Mouse (Mus musculus) midbrain, embryonic 10.5 days (tissue): ENCODE results near the gene Zfp950. TPM values are rescaled to one million over a fixed set of nuclear protein-coding genes. Genes with fewer than 3 reads are reported as not detected.

ENCODE experiments used
- DNase-seq: peaks from one replicate; pipeline ENCODE4 v3.0.0-alpha.2; 2017; ENCODE audit warnings: low spot score
- H3K27ac ChIP-seq: fragments of 300-500 bp; sonication (generic); replicated peaks from 2 replicates; pipeline ENCODE4 v1.5.1; 2016; ENCODE audit warnings: mild to moderate bottlenecking
- H3K27me3 ChIP-seq: fragments of 300-500 bp; sonication (generic); 2 replicates; pipeline ENCODE4 v1.6.1; 2016; ENCODE audit warnings: low read depth, mild to moderate bottlenecking; ENCODE audit not compliant: poor library complexity, severe bottlenecking
- H3K36me3 ChIP-seq: fragments of 300-500 bp; sonication (generic); 2 replicates; pipeline ENCODE4 v1.6.1; 2016; ENCODE audit warnings: mild to moderate bottlenecking, moderate library complexity
- H3K4me1 ChIP-seq: fragments of 300-500 bp; sonication (generic); 2 replicates; pipeline ENCODE4 v1.6.1; 2016
- H3K4me3 ChIP-seq: fragments of 300-500 bp; sonication (generic); 2 replicates; pipeline ENCODE4 v1.5.1; 2016; ENCODE audit warnings: mild to moderate bottlenecking, moderate library complexity
- H3K9me3 ChIP-seq: fragments of 300-500 bp; sonication (generic); replicated peaks from 2 replicates; pipeline ENCODE4 v1.6.1; 2016; ENCODE audit warnings: mild to moderate bottlenecking
- WGBS: fragments of 180-500 bp; shearing (Covaris S2); methylation state at CpG from one replicate; pipeline ENCODE4 v1.1.7; 2016; 5-methylcytosine and 5-hydroxymethylcytosine counted together
- polyA plus RNA-seq: library from polyadenylated mRNA; unstranded; fragments of >200 nt; fragmentation: Nextera tagmentation; extraction: Ambion mirVana; gene quantifications from 2 replicates; pipeline ENCODE4 v1.2.1, GENCODE M21; 2016

The Zfp950 gene
- polyA plus RNA-seq, 1 experiment from 2014 or later = 25.2 TPM

- 91% methylated on average over 1 of the region's 1 CpGs for WGBS
- H3K9me3 ChIP-seq = no peaks in the 10 kb centered on the region
- no peak overlapping the region for H3K4me3 ChIP-seq
- no peaks in the 10 kb centered on the region for H3K36me3 ChIP-seq
- DNase-seq = no peak
- no peaks in the 10 kb centered on the region for H3K27me3 ChIP-seq
- no peak overlapping the region for H3K27ac ChIP-seq
- no peaks in the 10 kb centered on the region for H3K4me1 ChIP-seq
Observed at GRCm38 (mm10) chr19:61051151-61051550, 89.5 kb downstream of the Zfp950 start.

DNA sequence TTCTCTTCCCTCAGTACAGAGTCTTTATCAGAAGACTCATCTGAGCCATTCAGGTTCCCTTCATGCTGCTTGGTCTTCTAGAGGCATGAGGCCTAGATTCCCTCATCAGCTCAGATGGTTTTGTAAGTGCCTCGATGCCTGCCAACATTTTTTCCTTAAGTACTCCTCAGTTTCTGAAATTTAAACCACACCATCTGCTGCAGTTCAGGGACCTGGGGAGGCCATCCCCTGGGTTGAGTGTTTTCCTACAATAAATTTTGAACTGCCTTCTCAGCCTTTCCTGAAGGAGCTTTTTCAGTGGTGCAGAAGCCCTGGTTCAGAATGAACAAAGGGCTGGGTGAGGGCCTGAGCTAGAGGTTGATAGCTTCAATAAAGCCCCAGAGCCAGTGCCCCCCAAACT is 91.2 kb downstream of the Zfp950 start:
- no peaks in the 10 kb centered on the region for H3K4me1 ChIP-seq
- no peak for DNase-seq
- no peak overlapping the region for H3K27ac ChIP-seq
- H3K4me3 ChIP-seq = no peak overlapping the region
- no peaks in the 10 kb centered on the region for H3K36me3 ChIP-seq
- no peaks in the 10 kb centered on the region for H3K27me3 ChIP-seq
- no peaks in the 10 kb centered on the region for H3K9me3 ChIP-seq
- WGBS = 97% methylated on average over 1 of the region's 1 CpGs

DNA sequence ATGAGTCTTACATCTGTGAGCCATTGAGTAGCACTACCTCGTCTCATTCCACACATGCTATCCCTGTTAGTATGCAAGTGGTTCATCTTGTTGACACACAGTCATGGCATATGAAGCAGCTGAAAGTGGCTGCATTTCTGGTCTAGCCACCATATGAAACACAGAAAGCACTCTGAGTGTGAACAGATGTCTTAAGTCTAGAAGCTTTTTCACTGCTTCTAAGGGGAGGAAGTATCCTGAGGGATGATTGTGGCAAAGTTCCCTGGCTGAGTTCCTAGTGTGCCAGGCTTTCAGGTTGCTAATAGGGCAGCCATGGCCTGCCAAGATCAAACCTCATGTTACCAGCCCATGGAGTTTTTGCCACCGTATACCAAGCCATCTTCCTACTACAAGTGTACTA is 92.0 kb downstream of the Zfp950 start:
- DNase-seq = no peak
- Histone ChIP-seq H3K9me3 (no peaks in the 10 kb centered on the region), H3K27ac (no peak overlapping the region), H3K4me1 (no peaks in the 10 kb centered on the region), H3K27me3 (no peaks in the 10 kb centered on the region), H3K36me3 (no peaks in the 10 kb centered on the region), H3K4me3 (no peak overlapping the region)
- 88% methylated on average over 2 of the region's 2 CpGs for WGBS

- Histone ChIP-seq H3K27me3 (no peaks in the 10 kb centered on the region), H3K4me1 (no peaks in the 10 kb centered on the region), H3K27ac (no peak overlapping the region)
Observed at GRCm38 (mm10) chr19:61039151-61039550, 101.5 kb downstream of the Zfp950 start.

DNA sequence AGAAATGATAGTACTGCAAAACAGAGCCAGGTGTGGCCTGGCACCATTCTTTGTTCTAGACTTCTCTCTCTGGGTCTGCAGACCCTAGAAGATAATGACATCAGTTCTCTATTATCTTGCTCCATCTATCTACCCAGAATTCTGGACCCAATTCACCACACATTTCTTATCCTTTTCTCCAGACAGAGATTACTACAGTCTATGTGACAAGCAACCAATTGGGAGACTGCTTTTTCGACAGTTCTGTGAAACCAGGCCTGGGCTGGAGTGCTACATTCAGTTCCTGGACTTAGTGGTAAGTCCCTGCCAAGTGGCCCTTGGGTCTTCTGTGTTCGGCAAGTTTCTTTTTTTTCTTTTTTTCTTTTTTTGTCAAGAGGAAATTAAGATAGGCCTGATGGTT is 109.1 kb downstream of the Zfp950 start:
- H3K27ac ChIP-seq = no peak overlapping the region
- H3K27me3 ChIP-seq = no peaks in the 10 kb centered on the region
- H3K9me3 ChIP-seq = no peaks in the 10 kb centered on the region
- 85% methylated on average over 2 of the region's 2 CpGs for WGBS
- H3K4me3 ChIP-seq = no peak overlapping the region
- no peaks in the 10 kb centered on the region for H3K4me1 ChIP-seq
- DNase-seq = no peak
- H3K36me3 ChIP-seq = no peaks in the 10 kb centered on the region

More at GRCm38 (mm10) chr19:61039151-61039550, 101.5 kb downstream of the Zfp950 start:
- Histone ChIP-seq H3K36me3 (no peaks in the 10 kb centered on the region), H3K9me3 (no peaks in the 10 kb centered on the region), H3K4me3 (no peak overlapping the region)
- DNase-seq = no peak

- WGBS = 86% methylated on average over 3 of the region's 3 CpGs
- Histone ChIP-seq H3K27me3 (no peaks in the 10 kb centered on the region), H3K4me3 (no peak overlapping the region), H3K36me3 (no peaks in the 10 kb centered on the region), H3K27ac (no peak overlapping the region), H3K9me3 (no peaks in the 10 kb centered on the region), H3K4me1 (no peaks in the 10 kb centered on the region)
- DNase-seq = no peak
Observed at GRCm38 (mm10) chr19:61021939-61022566, 118.6 kb downstream of the Zfp950 start.

DNA sequence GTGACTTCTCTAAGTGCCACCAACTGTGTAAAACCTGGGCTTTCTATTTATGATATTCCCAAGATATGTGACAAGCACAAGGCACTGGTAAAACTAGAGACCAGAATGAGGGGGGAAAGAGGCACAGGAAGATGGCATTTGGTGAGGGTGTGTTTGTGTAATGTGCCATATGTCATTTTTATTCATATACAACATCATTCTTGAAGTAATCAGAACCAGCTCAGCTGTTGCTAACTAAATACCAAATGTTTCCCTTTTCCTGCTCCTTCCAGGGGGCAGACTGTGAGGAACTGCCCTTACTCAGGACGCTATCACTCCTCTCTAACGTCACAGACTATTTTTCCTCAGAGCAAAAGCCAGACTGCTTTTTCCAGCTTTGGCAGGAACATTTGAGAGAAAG is 119.1 kb downstream of the Zfp950 start:
- H3K4me1 ChIP-seq = no peaks in the 10 kb centered on the region
- no peaks in the 10 kb centered on the region for H3K27me3 ChIP-seq
- no peak overlapping the region for H3K4me3 ChIP-seq
- DNase-seq = no peak
- no peak overlapping the region for H3K27ac ChIP-seq
- H3K9me3 ChIP-seq = no peaks in the 10 kb centered on the region
- WGBS = 78% methylated on average over 2 of the region's 2 CpGs
- H3K36me3 ChIP-seq = no peaks in the 10 kb centered on the region

DNA sequence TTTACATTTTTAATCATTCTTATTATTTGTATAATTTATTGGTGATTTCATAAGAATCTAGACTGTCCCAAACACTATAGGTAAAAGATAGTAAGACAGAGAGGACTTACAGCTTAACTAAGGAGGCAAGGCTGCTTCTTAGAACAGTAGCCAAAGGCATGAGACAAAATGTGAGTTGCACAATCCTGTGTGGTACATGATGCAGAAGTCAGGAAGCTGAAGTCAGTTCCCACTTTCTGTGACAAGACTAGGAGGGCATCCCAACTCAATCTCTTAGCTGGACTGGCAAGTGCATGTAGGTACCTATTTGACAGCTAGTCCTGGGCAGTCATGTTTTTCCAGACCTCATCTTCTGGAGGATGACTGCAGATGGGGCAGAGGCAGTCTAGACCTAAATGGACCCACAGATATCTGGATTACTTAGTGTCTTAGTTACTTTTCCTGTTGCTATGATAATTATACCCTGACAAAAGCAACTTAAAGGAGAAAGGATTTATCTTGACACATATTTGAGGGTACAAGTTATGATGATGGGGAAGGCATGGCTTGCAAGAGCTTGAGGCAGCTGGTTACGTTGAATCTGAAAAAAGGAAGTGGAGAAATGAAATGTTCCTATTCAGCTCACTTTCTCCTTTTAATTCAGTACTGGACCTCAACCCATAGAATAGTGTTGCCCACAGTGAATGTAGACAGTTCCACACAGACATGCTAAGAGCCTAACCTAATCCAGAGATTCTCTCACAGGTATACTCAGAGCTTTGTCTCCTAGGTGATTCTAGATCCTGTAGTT is 123.0 kb downstream of the Zfp950 start:
- 92% methylated on average over 1 of the region's 1 CpGs for WGBS
- Histone ChIP-seq H3K4me3 (no peak overlapping the region), H3K27ac (no peak overlapping the region), H3K27me3 (no peaks in the 10 kb centered on the region), H3K9me3 (no peaks in the 10 kb centered on the region), H3K36me3 (no peaks in the 10 kb centered on the region), H3K4me1 (no peaks in the 10 kb centered on the region)
- no peak for DNase-seq

GRCm38 (mm10) chr19:61009266-61009665 is 131.4 kb downstream of the Zfp950 start:
- no peaks in the 10 kb centered on the region for H3K4me1 ChIP-seq
- no peaks in the 10 kb centered on the region for H3K9me3 ChIP-seq
- H3K27ac ChIP-seq = no peak overlapping the region
- DNase-seq = no peak
- no peak overlapping the region for H3K4me3 ChIP-seq
- H3K27me3 ChIP-seq = no peaks in the 10 kb centered on the region
- no peaks in the 10 kb centered on the region for H3K36me3 ChIP-seq
- 95% methylated on average over 2 of the region's 2 CpGs for WGBS

Other genes with a start within 250 kb of the Zfp950 start
- 0.09 and 0.19 TPM in 2 replicates for gene Gm7102, start 35.5 kb upstream of the Zfp950 start, polyA plus RNA-seq
- not detected in 2 replicates for gene Gm6020, start 43.0 kb upstream of the Zfp950 start, polyA plus RNA-seq
- gene Csf2ra, start 87.6 kb upstream of the Zfp950 start, polyA plus RNA-seq = 17.1 and 19.9 TPM in 2 replicates
- not detected in 2 replicates for gene Gm21060, start 156.2 kb upstream of the Zfp950 start, polyA plus RNA-seq